Mouse (Mus musculus): ENCODE measurements at regions not wholly inside any gene's neighbourhood (a gene's known extent, or its start where the extent isn't known, plus 50 kb on each side); places are given as distances from the start of the nearest gene placed in this dataset.

DNA sequence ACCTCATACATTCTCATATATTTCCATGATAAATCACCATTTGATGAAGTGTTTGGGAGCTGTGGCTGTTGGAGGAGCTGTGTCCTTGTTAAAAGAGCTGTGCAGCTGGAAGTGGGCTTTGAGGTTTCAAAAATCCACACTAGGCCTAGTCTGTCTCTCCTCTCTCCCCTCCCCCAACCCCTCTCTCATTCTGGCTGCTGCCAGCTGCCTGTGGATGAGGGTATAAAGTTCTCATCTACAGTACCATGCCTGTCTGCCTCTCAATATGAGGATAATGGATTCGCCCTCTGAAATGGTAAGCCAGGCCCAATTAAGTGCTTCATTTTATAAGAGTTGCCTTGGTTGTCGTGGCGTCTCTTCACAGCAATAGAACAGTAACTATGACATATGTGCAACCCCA is 501.4 kb upstream of the Castor2 start:
- 69% methylated on average over 3 of the region's 3 CpGs for WGBS
- ATAC-seq: no peak
- Histone ChIP-seq H3K27me3 (peaks cover 6% of the 10 kb centered on the region; the same call in 1 of the 2 replicates), H3K4me3 (replicated peaks) (no peak overlapping the region), H3K4me1 (replicated peaks) (peaks cover 10% of the 10 kb centered on the region), H3K36me3 (no peaks in the 10 kb centered on the region), H3K4me2 (replicated peaks) (no peak overlapping the region), H3K27ac (no peak overlapping the region), H3K9me3 (no peaks in the 10 kb centered on the region), H3K9ac (replicated peaks) (no peak overlapping the region)

- H3K36me3 ChIP-seq: no peaks in the 10 kb centered on the region
- H3K4me1 ChIP-seq (replicated peaks): no peaks in the 10 kb centered on the region
- no peak for ATAC-seq
- no peak overlapping the region for H3K9ac ChIP-seq (replicated peaks)
- no peak overlapping the region for H3K4me3 ChIP-seq (replicated peaks)
- H3K9me3 ChIP-seq: no peaks in the 10 kb centered on the region
- no peaks in the 10 kb centered on the region for H3K27me3 ChIP-seq
- H3K4me2 ChIP-seq (replicated peaks): no peak overlapping the region
- H3K27ac ChIP-seq: no peak overlapping the region
These were observed 513.0 kb upstream of the Castor2 start for GRCm38 (mm10) chr5:133586492-133586891.

DNA sequence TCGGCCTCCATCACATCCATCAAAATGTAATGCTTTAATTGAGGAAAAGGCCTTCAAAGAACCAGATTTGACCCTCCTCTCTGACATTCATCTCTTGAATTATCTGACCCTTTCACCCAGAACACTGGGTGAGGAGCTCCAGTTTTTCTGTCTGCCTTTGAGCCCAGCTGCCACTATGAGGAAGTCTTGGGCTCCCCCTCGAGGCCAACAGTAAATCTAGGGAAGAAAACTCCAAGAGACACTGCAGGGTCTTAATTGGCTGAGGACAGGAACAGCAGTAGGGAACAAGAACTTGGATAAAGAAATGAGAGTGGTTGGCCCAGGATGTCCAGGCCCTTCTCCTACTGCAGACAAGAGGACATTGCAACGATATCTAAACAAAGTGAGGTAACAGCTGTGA is 514.3 kb upstream of the Castor2 start:
- no peak for ATAC-seq
- Histone ChIP-seq H3K27me3 (no peaks in the 10 kb centered on the region), H3K9me3 (no peaks in the 10 kb centered on the region), H3K27ac (no peak overlapping the region), H3K4me2 (replicated peaks) (no peak overlapping the region), H3K36me3 (no peaks in the 10 kb centered on the region), H3K4me1 (replicated peaks) (no peaks in the 10 kb centered on the region), H3K4me3 (replicated peaks) (no peak overlapping the region), H3K9ac (replicated peaks) (no peak overlapping the region)
- WGBS: 28% methylated on average over 3 of the region's 3 CpGs

DNA sequence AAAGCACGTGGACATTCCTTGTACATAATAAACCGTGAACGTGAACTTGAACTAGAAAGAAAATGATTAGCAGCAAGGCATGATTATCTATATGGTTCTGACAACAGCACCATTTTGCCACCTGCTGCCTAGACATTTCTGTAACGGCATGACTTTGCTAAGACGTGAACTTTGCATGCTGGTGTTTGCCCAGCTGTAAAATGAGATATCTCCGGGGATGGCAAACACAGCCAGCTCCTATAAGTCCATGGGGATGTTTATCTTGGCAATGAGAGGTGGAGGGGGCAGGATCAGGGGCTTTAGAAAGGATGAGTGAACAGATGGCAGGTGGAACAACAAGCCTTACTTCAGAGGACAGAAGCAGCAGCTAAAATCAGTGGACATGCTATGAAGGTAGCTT is 522.9 kb upstream of the Castor2 start:
- H3K4me1 ChIP-seq (replicated peaks): no peaks in the 10 kb centered on the region
- WGBS: 71% methylated on average over 6 of the region's 6 CpGs
- ATAC-seq: no peak

DNA sequence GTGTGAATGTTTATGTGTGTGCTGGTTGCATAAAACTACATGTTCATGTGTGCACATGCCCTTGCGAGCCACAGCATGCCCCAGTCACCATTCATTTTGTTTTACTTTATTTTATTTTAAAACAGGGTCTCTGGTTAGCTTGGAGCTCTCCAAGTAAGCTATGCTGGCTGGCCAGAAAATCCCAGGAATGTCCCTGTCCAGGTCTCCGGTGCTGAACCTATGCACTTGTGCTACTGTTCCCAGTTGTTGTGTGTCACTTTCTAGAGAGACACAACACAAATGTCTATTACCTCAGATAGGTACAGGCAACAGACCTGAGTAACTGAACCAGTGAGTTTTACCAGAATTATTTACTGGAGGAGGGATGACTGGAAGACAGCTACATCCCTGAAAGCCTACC is 530.4 kb upstream of the Castor2 start:
- 86% methylated on average over 2 of the region's 2 CpGs for WGBS
- Histone ChIP-seq H3K27me3 (no peaks in the 10 kb centered on the region), H3K4me3 (replicated peaks) (no peak overlapping the region), H3K4me1 (replicated peaks) (peaks cover 14% of the 10 kb centered on the region; the same call in 1 of the 2 replicates), H3K9me3 (0 out of 2 replicates have a peak, but pooled peaks cover 3% of the 10 kb centered on the region), H3K27ac (no peak overlapping the region), H3K4me2 (replicated peaks) (no peak overlapping the region), H3K36me3 (no peaks in the 10 kb centered on the region), H3K9ac (replicated peaks) (no peak overlapping the region)
- no peak for ATAC-seq

More for the DNA sequence above, 522.9 kb upstream of the Castor2 start:
- no peaks in the 10 kb centered on the region for H3K27me3 ChIP-seq
- no peak overlapping the region for H3K4me3 ChIP-seq (replicated peaks)
- H3K36me3 ChIP-seq: no peaks in the 10 kb centered on the region
- H3K9ac ChIP-seq (replicated peaks): no peak overlapping the region
- H3K27ac ChIP-seq: no peak overlapping the region
- 0 out of 2 replicates have a peak, but pooled peaks cover 3% of the 10 kb centered on the region for H3K9me3 ChIP-seq
- H3K4me2 ChIP-seq (replicated peaks): no peak overlapping the region

DNA sequence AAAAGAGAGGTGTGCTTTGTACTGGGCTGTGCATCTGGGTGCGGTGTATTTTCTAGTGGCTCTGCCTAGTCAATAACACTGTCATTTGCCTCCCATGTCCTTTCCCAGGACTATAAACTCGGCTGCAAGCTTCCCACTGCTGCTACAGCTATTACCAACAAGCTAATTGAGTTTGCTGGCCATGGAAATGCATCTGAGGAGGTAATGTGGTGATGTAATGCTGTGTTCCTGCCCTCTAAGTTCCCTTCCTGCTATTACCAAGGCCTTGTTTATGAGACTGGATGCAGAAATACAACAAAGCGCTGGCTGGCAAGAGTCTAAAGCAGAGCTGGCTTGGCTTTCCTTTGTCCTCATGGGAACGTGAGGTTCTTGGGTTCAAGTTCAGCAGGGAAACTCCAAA is 533.0 kb upstream of the Castor2 start:
- Histone ChIP-seq H3K36me3 (no peaks in the 10 kb centered on the region), H3K9me3 (no peaks in the 10 kb centered on the region), H3K4me3 (replicated peaks) (no peak overlapping the region), H3K4me1 (replicated peaks) (peaks cover 14% of the 10 kb centered on the region; the same call in 1 of the 2 replicates), H3K27me3 (no peaks in the 10 kb centered on the region), H3K4me2 (replicated peaks) (no peak overlapping the region), H3K9ac (replicated peaks) (no peak overlapping the region), H3K27ac (no peak overlapping the region)
- ATAC-seq: no peak
- 74% methylated on average over 4 of the region's 4 CpGs for WGBS

DNA sequence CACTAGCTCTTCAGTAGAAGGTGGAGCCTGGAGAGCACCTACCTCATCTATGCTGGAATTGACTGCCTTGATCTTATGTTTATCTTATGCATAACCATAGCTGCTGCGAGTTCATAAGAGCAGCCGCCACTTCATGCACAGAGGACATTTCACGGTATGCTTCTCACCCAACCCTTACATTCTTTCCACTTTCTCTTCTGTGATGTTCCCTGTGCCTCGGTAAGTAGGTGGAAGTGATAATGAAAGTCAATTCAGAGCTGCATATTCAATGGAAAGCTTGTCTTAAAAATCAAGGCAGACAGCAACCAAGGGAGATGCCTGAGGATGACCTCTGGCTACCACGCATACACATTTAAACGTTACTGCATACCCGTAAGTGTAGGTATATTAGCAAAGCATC is 548.9 kb upstream of the Castor2 start:
- Histone ChIP-seq H3K4me1 (replicated peaks) (no peaks in the 10 kb centered on the region), H3K27me3 (no peaks in the 10 kb centered on the region), H3K36me3 (no peaks in the 10 kb centered on the region), H3K9me3 (no peaks in the 10 kb centered on the region), H3K9ac (replicated peaks) (no peak overlapping the region), H3K4me3 (replicated peaks) (no peak overlapping the region), H3K4me2 (replicated peaks) (no peak overlapping the region), H3K27ac (no peak overlapping the region)
- 82% methylated on average over 7 of the region's 7 CpGs for WGBS
- ATAC-seq: no peak

GRCm38 (mm10) chr5:133542217-133542616 is 557.3 kb upstream of the Castor2 start:
- Histone ChIP-seq H3K36me3 (no peaks in the 10 kb centered on the region), H3K9ac (replicated peaks) (no peak overlapping the region), H3K27me3 (no peaks in the 10 kb centered on the region), H3K4me1 (replicated peaks) (no peaks in the 10 kb centered on the region), H3K9me3 (no peaks in the 10 kb centered on the region), H3K4me3 (replicated peaks) (no peak overlapping the region), H3K4me2 (replicated peaks) (no peak overlapping the region), H3K27ac (no peak overlapping the region)
- no peak for ATAC-seq

DNA sequence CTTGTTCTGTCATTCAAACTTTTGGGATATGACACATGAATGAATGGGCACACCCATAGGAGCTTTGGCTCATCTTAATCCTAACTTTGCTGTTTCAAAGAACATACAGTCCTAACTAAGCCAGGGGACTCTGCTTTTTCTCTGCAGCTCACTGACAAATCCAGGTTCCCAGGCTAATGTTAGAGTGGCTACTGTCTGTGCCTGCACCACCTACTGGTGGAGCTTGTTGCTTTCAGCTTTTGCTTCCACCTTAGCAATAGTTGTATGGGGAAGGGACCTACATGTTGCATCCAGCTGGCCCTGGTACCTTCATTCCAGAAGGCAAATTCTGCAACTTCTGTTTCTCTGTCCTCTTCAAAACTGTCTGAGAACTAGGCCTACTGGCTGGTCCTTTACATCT is 566.8 kb upstream of the Castor2 start:
- Histone ChIP-seq H3K4me1 (replicated peaks) (no peaks in the 10 kb centered on the region), H3K9me3 (no peaks in the 10 kb centered on the region), H3K36me3 (no peaks in the 10 kb centered on the region), H3K9ac (replicated peaks) (no peak overlapping the region), H3K27me3 (no peaks in the 10 kb centered on the region), H3K4me2 (replicated peaks) (no peak overlapping the region), H3K4me3 (replicated peaks) (no peak overlapping the region), H3K27ac (no peak overlapping the region)
- ATAC-seq: no peak

GRCm38 (mm10) chr5:133505661-133506060 is 593.9 kb upstream of the Castor2 start:
- Histone ChIP-seq H3K27me3 (no peaks in the 10 kb centered on the region), H3K9ac (replicated peaks) (no peak overlapping the region), H3K4me1 (replicated peaks) (no peaks in the 10 kb centered on the region), H3K4me3 (replicated peaks) (no peak overlapping the region), H3K27ac (no peak overlapping the region), H3K36me3 (no peaks in the 10 kb centered on the region), H3K9me3 (no peaks in the 10 kb centered on the region), H3K4me2 (replicated peaks) (no peak overlapping the region)
- ATAC-seq: no peak
- 65% methylated on average over 2 of the region's 2 CpGs for WGBS

DNA sequence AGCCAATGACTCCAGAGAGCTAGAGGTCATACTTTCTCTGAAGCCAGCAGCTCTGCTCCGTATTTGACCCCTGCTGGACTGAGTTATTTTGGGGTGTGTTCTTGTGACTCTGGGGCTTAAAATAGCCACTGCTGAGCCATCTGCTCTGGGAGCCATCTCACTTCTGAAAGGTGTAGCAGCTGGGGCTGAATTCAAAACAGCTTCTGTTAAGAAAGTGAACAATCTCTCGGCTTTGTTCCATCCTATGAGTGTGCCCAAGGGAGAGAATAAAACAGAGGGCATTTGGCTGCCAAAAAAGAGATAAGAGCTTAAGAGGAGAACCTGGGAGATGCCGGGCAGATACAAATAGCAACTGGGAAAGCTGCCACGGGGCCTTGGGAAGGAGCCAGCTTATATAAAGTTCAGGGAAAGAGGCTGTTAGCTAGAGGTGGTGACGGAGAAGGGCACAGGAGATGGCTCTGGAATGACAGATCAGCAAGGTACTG is 611.7 kb upstream of the Castor2 start:
- Histone ChIP-seq H3K9ac (replicated peaks) (no peak overlapping the region), H3K4me1 (replicated peaks) (peaks cover 7% of the 10 kb centered on the region; the same call in 1 of the 2 replicates), H3K27ac (no peak overlapping the region), H3K27me3 (no peaks in the 10 kb centered on the region), H3K36me3 (no peaks in the 10 kb centered on the region), H3K9me3 (0 out of 2 replicates have a peak, but pooled peaks cover 3% of the 10 kb centered on the region), H3K4me3 (replicated peaks) (no peak overlapping the region), H3K4me2 (replicated peaks) (no peak overlapping the region)
- no peak for ATAC-seq
- 53% methylated on average over 5 of the region's 5 CpGs for WGBS

DNA sequence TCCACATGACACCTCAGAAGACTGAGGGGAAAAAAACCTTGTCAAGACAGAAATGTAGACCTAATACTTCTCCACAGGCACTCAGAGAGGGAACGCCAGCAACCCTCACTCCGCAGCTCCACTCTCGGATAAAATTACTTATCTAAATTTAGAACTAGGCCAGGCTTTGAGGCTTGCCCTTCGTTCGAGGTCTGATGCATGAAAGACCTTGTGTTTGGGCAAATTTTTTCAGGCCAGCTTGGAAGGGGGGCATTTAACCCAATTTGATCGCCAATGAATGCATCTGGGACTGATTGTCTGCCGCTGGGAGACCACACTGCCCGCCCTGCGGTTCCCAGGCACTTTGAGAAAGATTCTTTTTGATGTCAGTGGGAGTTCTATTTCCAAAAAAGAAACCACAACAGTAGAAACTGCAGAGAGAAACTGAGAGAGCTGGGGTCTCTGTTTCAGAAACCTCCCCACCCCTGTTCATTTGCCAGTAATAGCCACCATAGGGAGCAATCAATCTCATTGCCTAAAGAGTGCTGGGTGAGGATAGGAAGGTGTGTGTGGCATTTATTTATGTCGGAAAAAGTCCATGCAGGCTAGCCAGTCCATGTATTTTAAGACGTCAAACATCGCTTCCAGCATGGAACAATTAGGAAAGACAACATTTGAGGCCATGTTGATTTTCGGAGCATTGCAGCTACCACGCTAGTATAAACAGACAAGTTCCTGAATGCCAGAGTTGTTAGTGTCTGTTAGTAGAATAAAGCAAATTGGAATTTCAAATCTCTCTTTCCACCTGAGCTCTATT is 617.0 kb upstream of the Castor2 start:
- Histone ChIP-seq H3K27me3 (no peaks in the 10 kb centered on the region), H3K4me3 (replicated peaks) (no peak overlapping the region), H3K9me3 (0 out of 2 replicates have a peak, but pooled peaks cover 3% of the 10 kb centered on the region), H3K4me1 (replicated peaks) (peaks cover 10% of the 10 kb centered on the region), H3K27ac (no peak overlapping the region), H3K36me3 (no peaks in the 10 kb centered on the region), H3K9ac (replicated peaks) (no peak overlapping the region), H3K4me2 (replicated peaks) (no peak overlapping the region)
- WGBS: 49% methylated on average over 14 of the region's 14 CpGs
- no peak for ATAC-seq

- Histone ChIP-seq H3K27ac (no peak overlapping the region), H3K4me3 (replicated peaks) (no peak overlapping the region), H3K36me3 (no peaks in the 10 kb centered on the region), H3K4me1 (replicated peaks) (peaks cover 10% of the 10 kb centered on the region), H3K9me3 (no peaks in the 10 kb centered on the region), H3K27me3 (no peaks in the 10 kb centered on the region), H3K9ac (replicated peaks) (no peak overlapping the region), H3K4me2 (replicated peaks) (no peak overlapping the region)
- ATAC-seq: no peak
- WGBS: 84% methylated on average over 6 of the region's 6 CpGs
These were observed 620.3 kb upstream of the Castor2 start for GRCm38 (mm10) chr5:133479205-133479604.
